Mouse (Mus musculus) hindbrain, embryonic 11.5 days (tissue): Measurements from ENCODE around the gene Tspan5. TPM values are rescaled to one million over a fixed set of nuclear protein-coding genes. Genes with fewer than 3 reads are reported as not detected.
A peak's percentile ranks its signal among the peaks of the same experiment; 100 is the strongest.

ENCODE experiments used
- ATAC-seq: fragments of 200-750 bp; cut with Nextera tagmentation; 2 replicates; pipeline ENCODE4 v1.8.0; 2017; ENCODE audit warnings: mild to moderate bottlenecking, moderate TSS enrichment, moderate library complexity; ENCODE audit not compliant: low FRiP score
- DNase-seq: peaks from one replicate; pipeline ENCODE4 v3.0.0-alpha.2; 2015; ENCODE audit warnings: low spot score
- H3K27ac ChIP-seq: fragments of 300-500 bp; sonication (generic); 2 replicates; pipeline ENCODE4 v1.5.1; 2014; ENCODE audit warnings: mild to moderate bottlenecking, low read depth, low read length
- H3K27me3 ChIP-seq: fragments of 300-500 bp; sonication (generic); 2 replicates; pipeline ENCODE4 v1.6.1; 2014; ENCODE audit warnings: mild to moderate bottlenecking, low read length, moderate library complexity, mixed read lengths; ENCODE audit not compliant: control insufficient read depth, insufficient read depth
- H3K36me3 ChIP-seq: fragments of 300-500 bp; sonication (generic); 2 replicates; pipeline ENCODE4 v1.6.1; 2014; ENCODE audit warnings: mild to moderate bottlenecking, low read length, moderate library complexity, mixed read lengths; ENCODE audit not compliant: control insufficient read depth, insufficient read depth
- H3K4me1 ChIP-seq: fragments of 300-500 bp; sonication (generic); replicated peaks from 2 replicates; pipeline ENCODE4 v1.6.1; 2014; ENCODE audit warnings: low read length, mixed read lengths; ENCODE audit not compliant: control insufficient read depth, insufficient read depth
- H3K4me2 ChIP-seq: fragments of 300-500 bp; sonication (generic); replicated peaks from 2 replicates; pipeline ENCODE4 v1.6.1; 2014; ENCODE audit warnings: mild to moderate bottlenecking, low read depth, low read length
- H3K4me3 ChIP-seq: fragments of 300-500 bp; sonication (generic); 2 replicates; pipeline ENCODE4 v1.5.1; 2014; ENCODE audit warnings: low read depth, low read length
- H3K9ac ChIP-seq: fragments of 300-500 bp; sonication (generic); 2 replicates; pipeline ENCODE4 v1.6.1; 2014; ENCODE audit warnings: low read depth, low read length
- H3K9me3 ChIP-seq: fragments of 300-500 bp; sonication (generic); 2 replicates; pipeline ENCODE4 v1.6.1; 2016; ENCODE audit warnings: low read length; ENCODE audit not compliant: control insufficient read depth
- WGBS: fragments of 180-500 bp; shearing (Covaris S2); extraction: QIAGEN DNeasy Blood & Tissue Kit; methylation state at CpG from one replicate; pipeline ENCODE4 v1.1.7; 2014; 5-methylcytosine and 5-hydroxymethylcytosine counted together
- polyA plus RNA-seq: library from polyadenylated mRNA; unstranded; fragments of >200 nt; fragmentation: Nextera tagmentation; extraction: Ambion mirVana; gene quantifications from 2 replicates; pipeline ENCODE4 v1.2.1, GENCODE M21; 2014

Tspan5 gene
- polyA plus RNA-seq, 1 experiment from 2014 or later, result 51.0 TPM

DNA sequence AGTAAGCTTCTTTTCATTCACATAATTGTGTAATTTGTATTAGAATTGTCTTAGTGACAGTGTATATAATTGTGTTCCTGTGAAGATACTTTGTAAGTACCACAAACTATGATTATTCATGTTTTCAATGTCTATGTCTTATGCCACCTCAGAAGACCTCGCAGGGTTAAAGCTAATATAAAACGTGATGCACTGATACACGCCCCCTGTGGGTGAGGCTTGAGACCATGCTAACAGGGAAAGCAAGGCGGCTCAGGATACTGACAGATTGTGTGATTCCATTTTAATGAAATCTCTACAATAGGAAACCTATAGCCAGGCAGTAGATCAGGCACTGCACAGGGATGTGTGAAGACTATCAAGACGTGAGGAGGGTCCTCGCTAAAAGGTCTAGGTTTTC, 28.9 kb upstream of the Tspan5 start:
- DNase-seq (peak; percentile 37), ATAC-seq (no peak)
- Histone ChIP-seq H3K9me3 (no peaks in the 10 kb centered on the region), H3K4me1 (no peaks in the 10 kb centered on the region), H3K9ac (no peak overlapping the region), H3K27ac (no peak overlapping the region), H3K27me3 (no peaks in the 10 kb centered on the region), H3K4me3 (no peak overlapping the region), H3K36me3 (no peaks in the 10 kb centered on the region), H3K4me2 (no peak overlapping the region)
- 59% methylated on average over 6 of the region's 6 CpGs for WGBS

- 68% methylated on average over 2 of the region's 2 CpGs for WGBS
- no peak overlapping the region for H3K9ac ChIP-seq
- no peaks in the 10 kb centered on the region for H3K27me3 ChIP-seq
- H3K9me3 ChIP-seq, result no peaks in the 10 kb centered on the region
- DNase-seq, result no peak
- no peak for ATAC-seq
- H3K36me3 ChIP-seq, result no peaks in the 10 kb centered on the region
- no peak overlapping the region for H3K4me3 ChIP-seq
- H3K4me2 ChIP-seq, result no peak overlapping the region
- H3K4me1 ChIP-seq, result no peaks in the 10 kb centered on the region
- no peak overlapping the region for H3K27ac ChIP-seq
Observed at GRCm38 (mm10) chr3:138714788-138715187, 27.2 kb upstream of the Tspan5 start.

GRCm38 (mm10) chr3:138715212-138715611, 26.8 kb upstream of the Tspan5 start:
- Histone ChIP-seq H3K9ac (no peak overlapping the region), H3K4me2 (no peak overlapping the region), H3K4me1 (no peaks in the 10 kb centered on the region), H3K9me3 (no peaks in the 10 kb centered on the region), H3K27ac (no peak overlapping the region), H3K36me3 (no peaks in the 10 kb centered on the region), H3K27me3 (no peaks in the 10 kb centered on the region), H3K4me3 (no peak overlapping the region)
- no peak for ATAC-seq
- 90% methylated on average over 4 of the region's 4 CpGs for WGBS
- DNase-seq, result no peak

DNA sequence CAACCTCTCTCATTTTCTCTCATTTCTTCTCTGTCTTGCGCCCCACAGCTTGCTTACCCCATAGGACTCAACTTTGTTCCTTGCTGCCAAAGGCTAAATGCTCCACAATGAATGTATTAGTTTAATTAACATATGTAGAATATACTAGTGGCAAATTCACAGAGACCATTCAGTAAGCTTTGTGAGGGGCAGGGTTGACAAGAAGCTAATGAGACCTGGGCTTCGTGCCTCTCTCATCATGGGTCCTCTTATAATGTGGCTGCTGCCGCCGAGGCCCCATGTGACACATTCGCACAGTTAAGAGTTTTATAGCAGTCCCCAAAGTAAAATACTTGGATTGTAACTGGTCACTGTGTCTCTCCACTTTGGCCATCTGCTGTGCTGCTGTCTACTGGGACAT, 25.0 kb upstream of the Tspan5 start:
- no peak for DNase-seq

GRCm38 (mm10) chr3:138722152-138722551, 19.8 kb upstream of the Tspan5 start:
- H3K36me3 ChIP-seq, result no peaks in the 10 kb centered on the region
- H3K4me2 ChIP-seq, result no peak overlapping the region
- 89% methylated on average over 5 of the region's 5 CpGs for WGBS
- H3K4me1 ChIP-seq, result no peaks in the 10 kb centered on the region
- no peak for ATAC-seq
- no peak overlapping the region for H3K9ac ChIP-seq
- H3K4me3 ChIP-seq, result no peak overlapping the region
- H3K27ac ChIP-seq, result no peak overlapping the region
- H3K9me3 ChIP-seq, result no peaks in the 10 kb centered on the region
- no peak for DNase-seq
- H3K27me3 ChIP-seq, result no peaks in the 10 kb centered on the region

More for the DNA sequence above, 25.0 kb upstream of the Tspan5 start:
- no peaks in the 10 kb centered on the region for H3K27me3 ChIP-seq
- ATAC-seq, result no peak
- H3K27ac ChIP-seq, result no peak overlapping the region
- WGBS, result 92% methylated on average over 5 of the region's 5 CpGs
- H3K9ac ChIP-seq, result no peak overlapping the region
- no peak overlapping the region for H3K4me2 ChIP-seq
- H3K9me3 ChIP-seq, result no peaks in the 10 kb centered on the region
- no peak overlapping the region for H3K4me3 ChIP-seq
- H3K36me3 ChIP-seq, result no peaks in the 10 kb centered on the region
- H3K4me1 ChIP-seq, result no peaks in the 10 kb centered on the region

- Histone ChIP-seq H3K27ac (no peak overlapping the region), H3K4me1 (no peaks in the 10 kb centered on the region), H3K9ac (no peak overlapping the region), H3K9me3 (no peaks in the 10 kb centered on the region), H3K4me2 (no peak overlapping the region), H3K27me3 (no peaks in the 10 kb centered on the region), H3K4me3 (no peak overlapping the region), H3K36me3 (no peaks in the 10 kb centered on the region)
- ATAC-seq, result no peak
- no peak for DNase-seq
- 91% methylated on average over 8 of the region's 8 CpGs for WGBS
Observed at GRCm38 (mm10) chr3:138727571-138727970, 14.4 kb upstream of the Tspan5 start.

- no peak overlapping the region for H3K27ac ChIP-seq
- no peaks in the 10 kb centered on the region for H3K36me3 ChIP-seq
- no peak overlapping the region for H3K4me2 ChIP-seq
- H3K4me1 ChIP-seq, result no peaks in the 10 kb centered on the region
- ATAC-seq (no peak), DNase-seq (no peak)
- H3K9me3 ChIP-seq, result no peaks in the 10 kb centered on the region
- WGBS, result 81% methylated on average over 3 of the region's 3 CpGs
- H3K9ac ChIP-seq, result no peak overlapping the region
- no peaks in the 10 kb centered on the region for H3K27me3 ChIP-seq
- no peak overlapping the region for H3K4me3 ChIP-seq
Observed at GRCm38 (mm10) chr3:138728840-138729239, 13.2 kb upstream of the Tspan5 start.

DNA sequence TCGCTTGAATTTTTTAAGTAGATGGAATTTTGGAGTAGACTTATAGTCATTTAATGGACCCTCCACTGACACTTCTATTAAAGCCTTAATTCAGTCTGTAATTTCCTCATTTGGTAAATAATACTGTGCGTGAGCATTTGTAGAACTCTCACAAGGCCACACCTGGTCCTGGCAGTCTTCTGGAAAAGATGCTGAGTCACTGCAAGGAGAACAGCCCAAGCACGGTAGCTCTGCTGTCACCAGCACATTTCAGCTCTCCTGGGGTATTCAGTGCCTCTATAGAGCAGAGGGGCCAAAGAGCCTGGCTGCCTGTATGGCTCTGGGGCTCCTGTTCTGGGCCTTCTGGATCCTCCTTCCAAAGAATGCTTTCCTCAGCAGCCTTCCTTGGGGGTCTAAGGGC, 11.2 kb upstream of the Tspan5 start:
- Histone ChIP-seq H3K27me3 (no peaks in the 10 kb centered on the region), H3K9me3 (no peaks in the 10 kb centered on the region), H3K36me3 (no peaks in the 10 kb centered on the region), H3K4me2 (no peak overlapping the region), H3K9ac (no peak overlapping the region), H3K4me1 (no peaks in the 10 kb centered on the region), H3K4me3 (no peak overlapping the region), H3K27ac (no peak overlapping the region)
- WGBS, result 71% methylated on average over 3 of the region's 3 CpGs
- no peak for DNase-seq
- ATAC-seq, result no peak

DNA sequence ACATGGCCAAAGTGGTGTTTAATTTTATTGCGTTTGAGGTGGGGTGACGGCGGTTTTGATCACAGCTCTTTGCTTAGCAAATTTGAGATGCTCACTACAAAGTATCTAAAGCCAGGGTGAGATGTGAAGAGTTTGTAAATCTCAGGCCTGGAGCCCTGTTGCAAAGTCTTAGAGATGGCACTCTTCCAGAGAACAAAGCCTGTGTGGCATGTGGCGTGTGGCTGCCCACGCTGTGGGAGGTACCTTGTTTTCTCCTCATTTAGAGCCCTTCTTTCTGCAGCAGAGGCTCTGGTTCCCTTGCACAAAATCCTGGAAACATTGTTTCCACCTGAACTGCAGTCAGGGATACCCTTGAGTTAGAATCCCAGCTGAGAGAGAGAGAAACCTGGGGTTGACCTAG, 6.2 kb upstream of the Tspan5 start:
- 95% methylated on average over 5 of the region's 5 CpGs for WGBS
- H3K4me2 ChIP-seq, result no peak overlapping the region

More for the DNA sequence above, 6.2 kb upstream of the Tspan5 start:
- Histone ChIP-seq H3K27ac (no peak overlapping the region), H3K4me1 (no peaks in the 10 kb centered on the region), H3K4me3 (no peak overlapping the region), H3K9me3 (no peaks in the 10 kb centered on the region), H3K36me3 (no peaks in the 10 kb centered on the region), H3K9ac (no peak overlapping the region), H3K27me3 (no peaks in the 10 kb centered on the region)
- DNase-seq (no peak), ATAC-seq (no peak)
